In the genomic region with DNA sequence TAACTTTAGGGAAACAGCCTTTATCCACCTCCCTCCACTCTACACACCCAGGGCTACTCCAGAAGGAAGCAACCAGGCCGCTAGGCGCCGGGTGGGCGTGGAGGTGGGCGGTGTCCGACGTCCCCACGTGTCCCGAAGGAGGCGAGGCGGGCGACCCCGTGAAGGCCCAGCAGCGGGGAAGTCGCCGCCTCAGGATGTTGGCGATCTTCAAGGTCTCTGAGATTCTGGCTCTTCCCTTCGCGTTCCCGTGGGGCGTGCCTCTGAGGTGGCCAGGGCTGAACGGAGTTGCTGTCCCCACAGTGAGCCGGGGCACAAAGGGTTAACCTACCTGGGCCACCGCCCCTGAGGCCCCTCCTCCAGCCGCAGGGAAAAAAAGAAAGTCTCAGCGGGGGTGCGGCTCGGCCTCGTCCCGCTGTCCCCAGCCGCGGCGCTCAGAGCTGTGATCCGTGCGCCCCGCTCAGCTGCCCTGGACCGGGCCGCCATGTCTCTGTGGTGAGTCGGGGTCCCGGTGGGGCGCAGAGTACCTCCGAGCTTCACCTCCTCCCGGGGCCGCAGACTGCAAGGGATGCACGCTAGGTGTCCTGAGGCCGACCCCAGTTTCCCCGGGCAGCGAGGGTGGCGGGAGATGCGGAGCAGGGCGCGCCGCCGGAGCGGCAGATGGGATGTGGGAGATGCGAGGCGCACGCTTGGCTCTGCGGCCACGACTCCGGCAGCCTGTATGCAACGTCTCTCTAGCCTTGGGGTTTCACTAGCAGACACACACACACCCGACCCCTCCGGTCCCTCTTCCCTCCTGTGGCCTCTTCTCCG, we compare ENCODE assay signal across 8 mouse cellular contexts. TPM values are rescaled to one million over a fixed set of nuclear protein-coding genes. Genes with fewer than 3 reads are reported as not detected.
A peak's percentile ranks its signal among the peaks of the same experiment; 100 is the strongest.
DNase-seq lines count a peak whose midpoint lies in the region; ATAC-seq and TF ChIP-seq lines count a peak whose summit lies in the region.

No protein-coding gene starts in this region.

- no peaks in the 10 kb centered on the region for H3K36me3 ChIP-seq in MEL (ENCODE audit: control insufficient read depth in 1 of 2, insufficient read depth in 2 of 2, low read length in 2 of 2)
- H3K36me3 ChIP-seq in forebrain, embryonic 13.5 days (ENCODE audit: poor library complexity, severe bottlenecking), result no peaks in the 10 kb centered on the region
- H3K36me3 ChIP-seq in hindbrain, embryonic 12.5 days, result no peaks in the 10 kb centered on the region

- WGBS in forebrain, embryonic 13.5 days, result under 1% methylated on average over 63 of the region's 65 CpGs
- under 1% methylated on average over 54 of the region's 65 CpGs for WGBS in hindbrain, embryonic 12.5 days

- H3K27ac ChIP-seq in MEL (ENCODE audit: control insufficient read depth, low read depth, low read length), result no peak overlapping the region
- H3K27ac ChIP-seq in brown adipose tissue, adult 24 weeks (replicated peaks; ENCODE audit: low read depth, low read length), result no peak overlapping the region
- H3K27ac ChIP-seq in forebrain, embryonic 13.5 days, result no peak overlapping the region
- no peak overlapping the region for H3K27ac ChIP-seq in hindbrain, embryonic 12.5 days

- H3K9me3 ChIP-seq in MEL (replicated peaks; ENCODE audit: insufficient read depth, low read length), result no peaks in the 10 kb centered on the region
- no peaks in the 10 kb centered on the region for H3K9me3 ChIP-seq in forebrain, embryonic 13.5 days (replicated peaks)
- no peaks in the 10 kb centered on the region for H3K9me3 ChIP-seq in hindbrain, embryonic 12.5 days (replicated peaks)

- no peaks in the 10 kb centered on the region for H3K27me3 ChIP-seq in MEL (ENCODE audit: control insufficient read depth in 1 of 2, insufficient read depth in 2 of 2, low read length in 2 of 2)
- H3K27me3 ChIP-seq in forebrain, embryonic 13.5 days, result peaks cover 55% of the 10 kb centered on the region
- H3K27me3 ChIP-seq in hindbrain, embryonic 12.5 days, result peaks cover 70% of the 10 kb centered on the region

- peak overlapping the region in 1 of 2 experiments; percentile 4; a peak in 1 of 4 replicates for H3K4me3 ChIP-seq in MEL (ENCODE audit: control insufficient read depth in 1 of 2, insufficient read depth in 1 of 2, low read depth in 2 of 2, low read length in 2 of 2)
- peak overlapping the region; percentile 36 for H3K4me3 ChIP-seq in brown adipose tissue, adult 24 weeks (ENCODE audit: insufficient read depth, low read depth, low read length)
- H3K4me3 ChIP-seq in forebrain, embryonic 13.5 days, result peak overlapping the region; percentile 58
- peak overlapping the region; percentile 53 for H3K4me3 ChIP-seq in hindbrain, embryonic 12.5 days

- TF ChIP-seq EP300 in MEL (IDR thresholded peaks at IDR 0.05; ENCODE audit: low read depth in 1 of 2, low read length in 2 of 2), result no peak

- TF ChIP-seq POLR2A in MEL (IDR thresholded peaks at IDR 0.05; ENCODE audit: control insufficient read depth in 1 of 2, insufficient read depth in 1 of 2, low read depth in 1 of 2, low read length in 2 of 2, poor library complexity in 1 of 2), result no peak

- no peaks in the 10 kb centered on the region for H3K79me2 ChIP-seq in MEL (ENCODE audit: control insufficient read depth, insufficient read depth, low read length, poor library complexity)

- no peak for TF ChIP-seq RAD21 in MEL (IDR thresholded peaks at IDR 0.05; ENCODE audit: low read depth, low read length)

- no peak overlapping the region for H3K9ac ChIP-seq in MEL (ENCODE audit: control insufficient read depth, low read depth, low read length, poor library complexity, severe bottlenecking)
- H3K9ac ChIP-seq in forebrain, embryonic 13.5 days, result peak overlapping the region; percentile 74
- H3K9ac ChIP-seq in hindbrain, embryonic 12.5 days, result peak overlapping the region; percentile 64

- TF ChIP-seq CTCF in MEL (IDR thresholded peaks at IDR 0.05 in 2 of 3, conservative IDR thresholded peaks at IDR 0.05 in 1 of 3; ENCODE audit: control insufficient read depth in 1 of 3, insufficient read depth in 1 of 3, low read depth in 2 of 3, low read length in 3 of 3, poor library complexity in 1 of 3, severe bottlenecking in 1 of 3), result no peak

- H3K4me2 ChIP-seq in forebrain, embryonic 13.5 days, result peak overlapping the region; percentile 92
- H3K4me2 ChIP-seq in hindbrain, embryonic 12.5 days (replicated peaks), result peak overlapping the region; percentile 93

- H3K4me1 ChIP-seq in MEL (ENCODE audit: control insufficient read depth in 1 of 2, insufficient read depth in 2 of 2, low read length in 2 of 2), result no peaks in the 10 kb centered on the region
- H3K4me1 ChIP-seq in brown adipose tissue, adult 24 weeks (ENCODE audit: control insufficient read depth, insufficient read depth, insufficient read length, low read length), result no peaks in the 10 kb centered on the region
- H3K4me1 ChIP-seq in forebrain, embryonic 13.5 days, result peaks cover 12% of the 10 kb centered on the region
- peaks cover 9% of the 10 kb centered on the region for H3K4me1 ChIP-seq in hindbrain, embryonic 12.5 days

- ATAC-seq in forebrain, embryonic 13.5 days, result peak; percentile 90
- peak; percentile 70 for ATAC-seq in hindbrain, embryonic 12.5 days (ENCODE audit: low FRiP score)
- ATAC-seq in inflammation-experienced regulatory T-cells, adult 6 months, result no peak

- DNase-seq in MEL (ENCODE audit: low read depth, low spot score), result peak; percentile 46
- peak; percentile 16 to 35 for DNase-seq in layer of hippocampus, postnatal 36 days
- peak; percentile 77 for DNase-seq in lung, postnatal 36 days
- peak; percentile 34 to 43 for DNase-seq in right cerebral cortex, adult 2 months (ENCODE audit: low spot score in 2 of 2)

TF ChIP-seq in MEL, 35 proteins besides CTCF, POLR2A, EP300 and RAD21:
- TF ChIP-seq ZNF384 (IDR thresholded peaks at IDR 0.05; ENCODE audit: low read depth, low read length) (no peak), GATA1 (IDR thresholded peaks at IDR 0.05; ENCODE audit: low read depth, low read length) (no peak), UBTF (IDR thresholded peaks at IDR 0.05; ENCODE audit: borderline replicate concordance, insufficient read depth, low read depth, low read length) (no peak), TCF12 (IDR thresholded peaks at IDR 0.05; ENCODE audit: low read depth, low read length) (no peak), ZMIZ1 (IDR thresholded peaks at IDR 0.05; ENCODE audit: low read depth, low read length) (no peak), NRF1 (IDR thresholded peaks at IDR 0.05; ENCODE audit: insufficient read depth, low read depth, low read length, poor library complexity, severe bottlenecking) (no peak), POLR2AphosphoS2 (IDR thresholded peaks at IDR 0.05; ENCODE audit: low read length) (no peak), MAX (IDR thresholded peaks at IDR 0.05; ENCODE audit: low read length) (no peak), RCOR1 (IDR thresholded peaks at IDR 0.05; ENCODE audit: low read depth, low read length) (no peak), MEF2A (IDR thresholded peaks at IDR 0.05; ENCODE audit: extremely low read depth, insufficient replicate concordance, low read depth, low read length, poor library complexity, severe bottlenecking) (no peak), KAT2A (conservative IDR thresholded peaks at IDR 0.05; ENCODE audit: low read depth, low read length) (no peak), ZC3H11A (IDR thresholded peaks at IDR 0.05; ENCODE audit: low read depth, low read length) (no peak), USF1 (IDR thresholded peaks at IDR 0.05; ENCODE audit: low read depth, low read length) (no peak)

RNA-seq across cellular contexts. Expression of a gene that starts 0.6 kb away (rescaled TPM):
- total RNA-seq in MEL (2012; rRNA removed), result not detected in 2 replicates
- polyA plus RNA-seq in MEL (2012; ENCODE audit: insufficient read depth in 1 of 2, insufficient read length in 2 of 2, low read depth in 1 of 2, low replicate concordance in 2 of 2, missing spikeins in 1 of 2), result under 1 TPM in 1 of 2 experiments, not detected in 1; 0.40 TPM
- polyA plus RNA-seq in brown adipose tissue, adult 24 weeks (2012; ENCODE audit: insufficient read depth, insufficient read length, missing spikeins), result not detected in 2 replicates
- polyA plus RNA-seq in forebrain, embryonic 13.5 days (2015; fragmentation: Nextera tagmentation; extraction: Ambion mirVana), result 1.5 and 2.1 TPM in 2 replicates
- 4.0 and 4.5 TPM in 2 replicates for polyA plus RNA-seq in hindbrain, embryonic 12.5 days (2016; fragmentation: Nextera tagmentation; extraction: Ambion mirVana)
- 1 to 10 TPM; 1.2 to 1.6 TPM for total RNA-seq in layer of hippocampus, postnatal 36 days (2021)
- not detected for polyA plus RNA-seq in inflammation-experienced regulatory T-cells, adult 6 months (2017; shearing (Covaris generic))

RNA-seq across cellular contexts. Expression of a gene that starts 55.9 kb away (rescaled TPM):
- 370 and 422 TPM in 2 replicates for total RNA-seq in MEL (2012; rRNA removed)
- 1,000 to 10,000 TPM in 1 of 2 experiments, 100 to 1,000 TPM in 1; 246 to 1,708 TPM for polyA plus RNA-seq in MEL (2012; ENCODE audit: insufficient read depth in 1 of 2, insufficient read length in 2 of 2, low read depth in 1 of 2, low replicate concordance in 2 of 2, missing spikeins in 1 of 2)
- 88.2 and 112 TPM in 2 replicates for polyA plus RNA-seq in brown adipose tissue, adult 24 weeks (2012; ENCODE audit: insufficient read depth, insufficient read length, missing spikeins)
- 285 and 294 TPM in 2 replicates for polyA plus RNA-seq in forebrain, embryonic 13.5 days (2015; fragmentation: Nextera tagmentation; extraction: Ambion mirVana)
- polyA plus RNA-seq in hindbrain, embryonic 12.5 days (2016; fragmentation: Nextera tagmentation; extraction: Ambion mirVana), result 345 and 366 TPM in 2 replicates
- 100 to 1,000 TPM; 136 to 137 TPM for total RNA-seq in layer of hippocampus, postnatal 36 days (2021)
- polyA plus RNA-seq in inflammation-experienced regulatory T-cells, adult 6 months (2017; shearing (Covaris generic)), result 100 to 1,000 TPM; 345 to 360 (median 358) TPM

Comparison
In these comparisons a context has a peak if more than half of its experiments do, and no peak if none do; other contexts are left out.
1. DNase-seq: peak in every context shown above with its lines; median percentile 77 in lung, postnatal 36 days; 46 in MEL; 38 in right cerebral cortex, adult 2 months; 26 in layer of hippocampus, postnatal 36 days.